In the genomic region with DNA sequence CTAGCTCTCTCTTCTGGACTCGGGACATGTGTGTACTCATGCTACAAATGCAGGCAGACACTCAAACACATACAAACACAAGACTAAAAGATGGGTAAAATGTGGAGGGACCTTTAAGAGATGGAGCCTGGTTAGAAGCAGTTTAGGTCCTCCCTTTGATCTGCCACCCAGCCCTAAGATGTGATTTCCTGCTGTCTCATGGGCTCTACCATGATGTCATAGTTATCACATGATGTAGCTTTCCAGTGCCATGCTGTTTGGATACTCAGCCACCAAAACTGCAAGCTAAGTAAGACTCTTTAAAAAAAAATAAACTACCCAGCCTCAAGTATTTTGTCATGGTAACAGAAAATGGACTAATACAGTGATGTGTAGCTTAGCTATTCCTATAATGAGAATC, we compare ENCODE assay signal across 35 mouse cellular contexts. TPM values are rescaled to one million over a fixed set of nuclear protein-coding genes. Genes with fewer than 3 reads are reported as not detected.
A peak's percentile ranks its signal among the peaks of the same experiment; 100 is the strongest.
DNase-seq lines count a peak whose midpoint lies in the region; ATAC-seq and TF ChIP-seq lines count a peak whose summit lies in the region.
"Had no signal": no experiment of that assay in that cellular context is flagged by ENCODE, and none has a peak within 500 bp of the region (broad histone marks: within the 10 kb centered on the region; RNA-seq: fewer than 3 reads in every experiment).

No protein-coding gene starts in this region.

- ATAC-seq in CD4-positive, CD25-positive, alpha-beta regulatory T cell, adult 4 months = peak; percentile 68
- ATAC-seq: forebrain, embryonic 13.5 days; hindbrain, postnatal 0 days; intestine, postnatal 0 days; lung, postnatal 0 days had no signal

- DNase-seq in 3T3-L1 (ENCODE audit: low read depth, low spot score) = peak; percentile 24
- peak; percentile 79 for DNase-seq in naive thymus-derived CD4-positive, alpha-beta T cell, adult 2 months (ENCODE audit: low read depth)
- no peak for DNase-seq in gastrocnemius, adult 2 months
- no peak for DNase-seq in layer of hippocampus, postnatal 36 days
- DNase-seq in yolk sac, embryonic 10.5 days (ENCODE audit: low spot score) = no peak
- DNase-seq: adrenal gland, adult 8-10 months; cerebellum, adult 9-10 months; cerebellum, postnatal 36 days; gastrocnemius, postnatal 25 days; heart, adult 11 months; kidney, postnatal 14 days; liver, embryonic 13.5 days; lung, adult 18-20 months; midbrain, embryonic 14.5 days; thymus, adult 2 months; thymus, postnatal 4 days had no signal

- TF ChIP-seq POLR2A in bone marrow macrophage, adult 2 months (IDR thresholded peaks at IDR 0.05; ENCODE audit: borderline replicate concordance, low read depth, low read length) = no peak

- H3K4me1 ChIP-seq in bone marrow macrophage, adult 2 months (ENCODE audit: control insufficient read depth, insufficient read depth, low read length) = peaks cover 48% of the 10 kb centered on the region
- H3K4me1 ChIP-seq: forebrain, embryonic 13.5 days; heart, embryonic 10.5 days; heart, embryonic 15.5 days; hindbrain, embryonic 12.5 days; limb, embryonic 10.5 days; limb, embryonic 15.5 days; liver, embryonic 13.5 days; neural tube, embryonic 12.5 days had no signal

- no peak overlapping the region for H3K4me3 ChIP-seq in bone marrow macrophage, adult 2 months (ENCODE audit: insufficient read depth, low read length)
- no peak overlapping the region for H3K4me3 ChIP-seq in gastrocnemius, adult 2 months
- H3K4me3 ChIP-seq: forebrain, embryonic 13.5 days; heart, embryonic 10.5 days; heart, embryonic 15.5 days; hindbrain, embryonic 12.5 days; limb, embryonic 10.5 days; limb, embryonic 15.5 days; liver, embryonic 13.5 days; neural tube, embryonic 12.5 days had no signal

- TF ChIP-seq CTCF in bone marrow macrophage, adult 2 months (IDR thresholded peaks at IDR 0.05; ENCODE audit: low read depth, low read length) = no peak
- no peak for TF ChIP-seq CTCF in gastrocnemius, adult 2 months (IDR thresholded peaks at IDR 0.05)

- peak overlapping the region; percentile 90 for H3K27ac ChIP-seq in bone marrow macrophage, adult 2 months (ENCODE audit: insufficient read depth, low read depth, low read length)
- no peak overlapping the region for H3K27ac ChIP-seq in gastrocnemius, adult 2 months
- H3K27ac ChIP-seq: forebrain, embryonic 13.5 days; heart, embryonic 10.5 days; heart, embryonic 15.5 days; hindbrain, embryonic 12.5 days; hindbrain, postnatal 0 days; limb, embryonic 10.5 days; limb, embryonic 15.5 days; liver, embryonic 13.5 days; neural tube, embryonic 12.5 days; stomach, postnatal 0 days had no signal

- intact Hi-C loops in gastrocnemius, adult 2 months (cut with DNase I) = no loop called here

RNA-seq across cellular contexts. Expression of gene Scimp, which starts 20.0 kb away (rescaled TPM):
- under 1 TPM in 1 of 2 experiments, not detected in 1; 0.81 TPM for polyA plus RNA-seq in CD4-positive, CD25-positive, alpha-beta regulatory T cell, adult 4 months (2017; shearing (Covaris generic))
- 1.1 TPM in 1 of 2 replicates, not detected in the other for polyA plus RNA-seq in bone marrow macrophage, adult 2 months (2012; ENCODE audit: insufficient read depth, insufficient read length, missing spikeins)
- not detected for total RNA-seq in gastrocnemius, adult 2 months (2021)
- total RNA-seq in layer of hippocampus, postnatal 36 days (2021) = not detected
- total RNA-seq: gastrocnemius, postnatal 25 days; hindbrain, postnatal 0 days; layer of hippocampus, adult 18-20 months; layer of hippocampus, postnatal 10 days; left cerebral cortex, postnatal 10 days; MEL had no signal
- polyA plus RNA-seq: embryonic facial prominence, embryonic 11.5 days; forebrain, embryonic 13.5 days; heart, embryonic 10.5 days; hindbrain, embryonic 12.5 days; kidney, embryonic 14.5 days; neural tube, embryonic 12.5 days had no signal

RNA-seq across cellular contexts. Expression of gene Zfp3, which starts 28.4 kb away (rescaled TPM):
- 1 to 10 TPM; 4.0 to 5.3 TPM for polyA plus RNA-seq in CD4-positive, CD25-positive, alpha-beta regulatory T cell, adult 4 months (2017; shearing (Covaris generic))
- polyA plus RNA-seq in bone marrow macrophage, adult 2 months (2012; ENCODE audit: insufficient read depth, insufficient read length, missing spikeins) = 2.7 and 3.3 TPM in 2 replicates
- total RNA-seq in gastrocnemius, adult 2 months (2021) = 10 to 100 TPM; 10.7 to 10.8 TPM
- 10 to 100 TPM; 21.9 to 23.2 TPM for total RNA-seq in layer of hippocampus, postnatal 36 days (2021)

RNA-seq across cellular contexts. Expression of gene Rabep1, which starts 52.2 kb away (rescaled TPM):
- polyA plus RNA-seq in CD4-positive, CD25-positive, alpha-beta regulatory T cell, adult 4 months (2017; shearing (Covaris generic)) = 10 to 100 TPM in 1 of 2 experiments, 1 to 10 TPM in 1; 8.5 to 10.9 TPM
- 49.2 and 51.8 TPM in 2 replicates for polyA plus RNA-seq in bone marrow macrophage, adult 2 months (2012; ENCODE audit: insufficient read depth, insufficient read length, missing spikeins)
- total RNA-seq in gastrocnemius, adult 2 months (2021) = 10 to 100 TPM; 37.2 to 37.8 TPM
- total RNA-seq in layer of hippocampus, postnatal 36 days (2021) = 100 to 1,000 TPM; 126 to 128 TPM

Comparison
In these comparisons a context has a peak if more than half of its experiments do, and no peak if none do; other contexts are left out.
1. DNase-seq: peak in 3T3-L1 (single experiment) and naive thymus-derived CD4-positive, alpha-beta T cell, adult 2 months (single experiment); none in gastrocnemius, adult 2 months (single experiment), layer of hippocampus, postnatal 36 days (0 of 2) and yolk sac, embryonic 10.5 days (single experiment).